Mouse (Mus musculus) thymus, postnatal 25 days (tissue): ENCODE measurements at regions not wholly inside any gene's neighbourhood (a gene's known extent, or its start where the extent isn't known, plus 50 kb on each side); places are given as distances from the start of the nearest gene placed in this dataset.
A peak's percentile ranks its signal among the peaks of the same experiment; 100 is the strongest.

ENCODE experiments used
- DNase-seq: peaks from one replicate; pipeline ENCODE4 v3.0.0; 2022

DNA sequence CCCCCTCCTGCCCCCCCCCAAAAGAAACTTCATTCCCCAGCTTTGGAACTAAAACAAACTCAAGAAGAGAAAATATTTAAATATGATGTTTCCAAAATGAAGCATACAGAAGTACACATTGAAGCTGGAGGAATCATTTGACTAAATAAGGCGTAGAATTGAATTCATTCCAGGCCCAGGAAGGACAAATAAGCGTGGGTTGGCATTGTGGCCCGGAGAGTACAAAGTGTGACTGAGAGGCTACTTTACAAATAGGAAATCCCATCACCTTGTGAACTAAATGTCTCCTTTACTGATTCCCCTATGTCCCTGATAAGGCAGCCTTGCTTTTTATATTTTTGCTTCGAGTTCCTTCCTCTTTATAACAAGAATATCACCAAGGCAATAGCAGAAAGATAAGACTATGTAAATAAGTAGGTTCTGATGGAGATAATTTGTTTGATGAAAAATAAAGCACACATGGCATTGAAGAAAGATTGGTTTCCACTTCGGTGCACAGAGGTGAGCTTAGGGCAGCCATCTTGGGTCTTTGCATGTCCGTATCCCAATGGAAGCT is 176.4 kb upstream of the Mkln1 start:
- no peak for DNase-seq

DNA sequence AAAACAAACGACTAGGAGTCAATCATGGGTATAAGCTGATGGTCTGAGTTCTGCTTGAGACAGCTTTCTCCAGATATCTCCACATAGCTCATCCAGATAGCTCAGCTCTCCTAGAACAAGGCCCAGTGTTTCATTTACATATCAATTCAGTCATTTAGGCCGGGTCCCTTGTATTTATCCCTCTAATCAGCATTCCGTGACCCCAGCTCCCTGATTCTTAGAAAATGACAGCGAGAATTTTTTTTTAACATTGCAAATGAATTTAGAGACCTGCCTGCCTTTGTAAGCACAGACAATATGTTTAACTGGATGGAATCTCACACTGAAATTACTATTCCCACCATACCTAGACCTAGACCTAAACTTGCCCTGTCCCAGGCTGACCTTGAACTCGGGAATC is 171.1 kb upstream of the Mkln1 start:
- DNase-seq = no peak

DNA sequence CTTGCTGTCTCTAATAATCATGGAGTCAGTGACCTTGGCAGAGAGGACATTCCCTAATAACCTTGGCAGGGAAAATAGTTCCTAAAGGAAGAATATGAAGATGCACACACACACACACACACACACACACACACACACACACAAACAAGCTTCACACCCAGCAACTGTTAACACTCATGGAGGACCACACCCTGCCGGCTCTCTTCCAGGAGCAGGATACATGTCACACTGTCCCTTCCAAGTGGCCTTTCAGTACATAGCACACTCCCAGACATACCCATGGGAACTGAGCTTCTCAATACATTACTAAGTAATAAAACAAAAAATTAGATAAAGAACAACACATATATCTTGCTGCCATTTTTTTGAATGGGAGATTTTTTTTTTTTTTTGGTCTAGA is 170.5 kb upstream of the Mkln1 start:
- DNase-seq = no peak

DNA sequence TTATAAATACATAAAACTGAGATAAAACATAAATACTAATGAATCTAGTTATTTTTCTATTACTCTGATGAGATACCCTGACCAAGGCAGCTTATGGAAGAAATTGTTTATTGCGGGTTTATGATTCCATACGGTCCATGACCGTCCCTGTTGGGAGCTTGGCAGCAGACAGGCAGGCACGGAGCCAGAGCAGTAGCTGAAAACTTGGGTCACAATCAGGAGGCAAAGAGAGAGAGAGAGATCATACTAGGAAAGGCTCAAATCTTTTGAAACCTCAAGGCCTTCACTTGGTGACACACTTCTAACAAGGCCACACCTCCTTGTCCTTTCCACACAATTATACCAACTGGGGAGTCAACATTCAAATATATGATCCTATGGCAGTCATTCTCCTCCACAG is 166.7 kb upstream of the Mkln1 start:
- no peak for DNase-seq

DNA sequence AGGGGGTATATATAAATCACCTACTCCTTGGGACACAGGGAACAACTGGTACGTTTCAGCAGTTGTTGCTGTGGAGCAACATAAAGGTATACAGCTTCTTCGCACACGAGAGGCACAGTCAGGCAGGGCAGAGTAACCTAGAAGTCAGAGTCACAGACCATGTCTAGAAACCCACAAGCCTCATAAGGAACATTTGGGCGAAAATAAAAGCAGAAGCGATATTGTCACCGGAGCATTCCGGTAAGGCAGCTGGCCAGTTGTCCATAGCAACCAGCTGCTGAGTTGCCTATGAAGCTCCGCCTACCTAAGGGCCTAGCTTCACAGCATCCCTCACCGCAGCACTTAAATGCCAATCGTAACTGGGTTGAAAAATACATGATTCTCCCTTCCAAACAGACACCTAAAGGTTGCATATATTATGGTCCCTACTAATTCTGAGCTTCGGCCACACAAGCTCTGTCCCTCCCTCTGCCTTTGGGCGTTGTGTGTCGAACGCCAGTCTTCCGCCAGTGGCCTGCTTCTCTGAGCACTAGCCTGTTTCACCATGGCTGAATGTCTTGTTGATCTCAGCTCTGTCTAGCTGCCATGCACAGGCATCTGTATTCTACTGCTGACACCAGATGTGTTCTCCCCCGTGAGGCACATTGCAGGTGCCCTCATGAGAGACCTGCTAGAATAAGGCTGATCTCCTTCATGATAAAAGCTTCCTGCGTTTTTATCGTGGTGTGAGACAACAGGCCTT is 165.1 kb upstream of the Mkln1 start:
- DNase-seq = peak; percentile 36

DNA sequence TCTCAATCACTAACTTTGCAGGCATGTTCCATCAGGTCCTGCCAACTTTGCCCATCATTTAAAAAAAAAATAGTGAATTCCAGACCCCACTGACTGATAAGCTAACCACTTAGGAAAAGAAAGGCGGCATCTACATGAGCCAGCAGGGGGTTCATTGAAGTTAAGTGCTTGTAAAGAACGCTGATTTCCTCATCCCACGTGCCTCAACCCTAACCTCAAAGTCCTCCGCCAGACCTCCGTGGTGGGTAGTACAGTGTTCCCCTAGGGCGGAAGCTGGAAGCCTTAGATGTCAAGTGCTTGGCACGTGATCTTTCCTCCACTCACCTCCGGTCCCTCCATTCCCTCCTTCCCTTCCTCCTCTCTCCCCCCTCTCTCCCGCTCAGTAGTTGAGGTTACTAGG is 158.5 kb upstream of the Mkln1 start:
- DNase-seq = no peak

DNA sequence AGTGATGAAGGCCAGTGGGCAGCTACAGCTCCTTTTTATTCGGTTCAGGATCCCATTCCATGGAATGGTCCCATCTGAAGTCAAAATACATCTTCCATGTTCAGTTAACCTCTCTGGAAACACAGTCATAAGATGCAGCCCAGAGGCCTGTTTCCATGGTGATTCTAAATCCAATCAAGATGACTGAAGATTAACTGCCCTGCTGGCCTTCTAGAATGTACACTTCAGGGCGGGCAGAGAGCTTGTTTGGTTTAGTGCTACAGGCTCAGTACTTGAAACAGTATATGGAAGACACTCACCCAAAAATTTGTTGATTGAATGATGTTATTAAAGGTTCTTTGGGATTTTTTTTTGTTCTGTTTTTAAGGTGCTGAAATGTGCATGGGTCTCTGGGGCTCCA is 148.0 kb upstream of the Mkln1 start:
- no peak for DNase-seq

DNA sequence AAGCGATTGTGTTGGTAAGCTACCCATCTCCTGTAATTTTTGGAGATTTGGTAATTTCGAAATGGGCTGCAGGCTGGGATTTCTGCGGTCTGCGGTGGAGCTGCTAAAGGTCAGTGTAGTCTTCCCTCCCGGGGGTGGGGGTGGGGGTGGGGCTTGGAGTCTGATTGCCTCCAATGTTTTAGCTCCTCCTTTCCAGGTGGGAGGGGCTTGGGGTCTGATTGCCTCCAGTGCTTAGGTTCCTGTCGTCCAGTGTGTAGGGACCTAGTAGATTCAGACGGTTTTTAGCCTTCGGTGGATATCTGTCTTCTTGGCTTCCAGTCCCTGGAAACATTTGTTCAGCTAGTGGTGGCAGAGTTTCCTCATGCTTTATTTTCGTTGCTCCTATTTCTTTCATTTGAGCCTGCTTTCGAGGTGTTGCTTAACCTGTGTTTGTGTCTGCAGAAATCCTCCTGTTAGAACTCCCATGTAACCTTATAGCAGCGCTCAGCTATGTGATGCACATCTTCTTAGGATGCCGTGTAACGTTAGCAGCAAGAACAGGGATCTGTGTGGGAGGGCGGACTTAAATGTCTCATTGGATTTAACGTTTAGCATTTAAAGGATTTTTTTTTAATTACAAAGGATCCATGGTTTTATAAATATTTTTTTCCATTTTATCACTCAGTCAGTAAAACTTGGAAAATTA is 145.1 kb upstream of the Mkln1 start:
- no peak for DNase-seq

DNA sequence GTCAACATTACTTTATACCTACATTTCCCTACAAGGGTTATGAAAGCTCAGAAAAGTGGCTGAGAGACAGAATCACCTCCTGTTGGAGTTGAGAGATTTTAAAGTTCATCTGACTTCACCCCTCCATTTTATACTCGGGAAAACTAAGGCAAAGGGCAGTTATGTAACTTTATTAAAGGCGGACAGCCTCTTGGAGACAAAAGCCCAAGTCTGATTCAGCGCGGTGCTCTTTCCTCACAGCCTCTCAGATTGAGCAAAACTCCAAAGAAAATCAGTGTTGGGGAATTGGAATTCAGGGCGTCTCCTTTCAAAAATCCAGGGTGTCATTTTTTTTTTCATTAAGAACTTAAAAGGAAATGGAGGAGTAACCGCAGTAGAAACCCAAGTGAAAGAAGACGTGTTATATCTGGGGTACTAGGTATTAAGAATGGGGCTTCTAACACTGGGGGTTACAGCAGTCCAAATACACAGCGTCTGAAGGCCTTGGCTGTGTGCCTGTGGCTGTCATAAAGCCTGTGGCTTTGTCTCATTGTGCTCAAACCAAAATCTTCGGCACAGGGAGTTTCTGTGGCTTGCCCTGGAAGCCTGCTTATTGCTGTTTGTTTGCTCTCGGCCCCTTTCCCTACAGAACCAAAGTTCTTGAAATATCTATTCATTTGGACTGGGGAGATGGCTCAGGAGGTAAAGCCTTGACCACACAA is 137.7 kb upstream of the Mkln1 start:
- DNase-seq = no peak

DNA sequence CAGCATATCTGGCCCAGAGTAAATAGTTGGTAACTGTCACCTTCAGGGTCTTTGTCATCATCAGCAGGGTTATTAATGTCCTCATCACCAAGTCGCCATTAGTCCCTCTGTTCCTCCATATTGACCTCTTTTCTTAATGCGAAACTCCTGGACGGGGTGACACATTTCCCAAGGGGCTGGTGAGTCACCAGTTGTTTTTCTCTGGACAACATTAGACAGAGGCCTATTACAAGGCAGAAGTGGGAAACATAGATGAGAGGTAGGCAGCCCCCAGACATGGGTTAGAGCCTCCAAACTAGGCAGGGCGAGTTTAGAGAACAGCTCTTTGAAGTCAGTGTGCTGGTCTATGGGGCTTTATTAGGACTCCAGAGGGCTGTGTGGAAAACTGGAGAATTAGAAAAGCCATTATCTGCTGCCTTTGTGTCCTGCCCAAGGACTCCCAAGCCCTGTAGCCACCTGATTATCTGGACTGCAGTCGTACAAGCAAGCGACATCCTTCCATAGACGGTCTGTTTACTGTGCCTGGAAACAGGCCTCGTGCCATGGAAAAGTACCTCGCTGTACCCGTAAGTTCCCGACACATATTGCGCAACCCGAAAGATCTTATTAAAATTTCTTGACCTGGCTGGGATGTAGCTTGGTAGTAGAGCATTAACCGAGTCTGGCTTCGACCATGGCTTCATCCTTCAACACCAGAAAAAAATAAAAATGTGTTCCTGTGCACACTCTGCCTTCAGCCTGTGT is 136.6 kb upstream of the Mkln1 start:
- DNase-seq = no peak

DNA sequence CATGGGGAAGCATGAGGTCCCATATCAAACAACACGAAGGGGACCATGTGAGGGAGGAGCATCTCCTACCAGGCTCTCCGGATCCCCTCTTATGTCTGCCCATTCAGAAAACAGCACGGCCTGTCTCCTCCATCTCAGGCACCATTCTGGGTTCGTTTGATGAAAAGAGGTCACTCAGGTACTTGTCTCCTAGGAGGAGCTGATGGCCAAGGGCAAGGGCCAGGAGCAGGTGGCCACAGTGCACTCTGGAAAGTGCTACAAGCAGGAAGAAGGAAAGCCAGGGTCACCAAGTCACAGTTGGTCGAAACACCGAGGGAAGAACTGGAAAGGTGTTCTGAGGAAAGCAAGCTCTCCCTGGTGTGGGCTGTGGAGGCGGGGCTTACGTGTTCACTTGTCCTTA is 135.9 kb upstream of the Mkln1 start:
- DNase-seq = no peak

DNA sequence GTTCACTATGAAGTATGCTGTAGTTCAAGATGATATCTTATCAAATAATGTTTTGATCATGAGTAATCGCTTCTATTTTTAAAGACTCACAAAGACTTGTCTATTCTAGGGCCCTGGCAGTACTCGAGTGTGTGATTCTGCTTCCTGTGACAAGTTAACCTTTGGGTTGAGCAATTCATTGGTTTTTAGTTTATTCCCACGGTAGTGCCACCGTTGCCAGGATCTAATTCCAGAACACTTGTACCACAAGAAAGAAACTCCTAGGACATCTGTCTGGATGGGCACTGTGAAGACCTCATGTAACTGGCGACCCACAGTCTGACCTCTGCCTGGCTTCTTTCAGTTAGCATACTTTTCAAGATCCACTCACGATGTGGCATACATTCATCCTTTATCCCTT is 134.7 kb upstream of the Mkln1 start:
- DNase-seq = no peak

DNA sequence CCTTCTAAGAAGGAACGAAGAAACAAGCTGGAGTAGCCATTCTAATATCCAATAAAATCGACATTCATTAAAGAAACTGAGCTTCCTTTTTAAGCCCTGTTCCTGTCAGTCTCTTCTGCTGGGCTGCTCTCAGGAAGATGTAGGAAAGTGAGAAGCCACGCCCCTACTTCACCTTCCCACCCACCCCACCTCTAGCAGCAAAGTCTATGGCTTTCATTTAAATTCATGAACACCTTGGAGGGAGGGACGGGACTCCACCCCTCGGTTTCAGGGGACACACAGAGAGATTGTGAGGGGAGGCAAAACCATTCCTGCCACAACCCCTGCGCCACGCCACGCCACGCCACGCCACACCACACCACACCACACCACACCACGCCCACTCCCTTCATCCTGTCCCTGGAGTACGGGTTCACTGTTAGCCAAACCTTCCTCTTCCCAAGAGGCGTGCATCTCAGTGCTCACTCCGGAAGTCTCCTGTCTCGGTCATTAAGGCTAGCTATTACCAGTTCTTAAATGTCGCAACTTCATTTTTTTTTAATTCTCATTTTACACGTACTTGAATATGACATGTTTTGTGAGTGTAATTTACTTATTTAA is 132.0 kb upstream of the Mkln1 start:
- no peak for DNase-seq

DNA sequence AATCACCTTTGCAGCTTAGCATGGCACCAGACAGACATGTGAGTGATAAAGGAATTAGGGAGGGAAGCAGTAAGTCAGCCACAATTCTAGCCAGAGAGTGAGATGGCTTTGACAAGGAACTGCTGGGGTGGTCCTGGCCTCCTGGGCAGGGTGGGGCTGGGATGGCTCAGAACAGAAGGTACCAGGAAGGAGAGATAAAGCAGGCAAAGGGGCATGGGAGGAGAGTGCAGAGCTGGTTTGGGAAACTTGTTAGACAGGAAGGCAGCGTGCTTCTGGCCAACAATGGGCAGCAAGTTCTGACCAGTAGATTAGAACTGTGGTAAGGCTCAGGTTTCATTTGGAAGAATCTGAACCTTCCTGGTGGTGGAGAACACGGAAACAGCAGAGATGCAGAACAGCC is 130.5 kb upstream of the Mkln1 start:
- no peak for DNase-seq

DNA sequence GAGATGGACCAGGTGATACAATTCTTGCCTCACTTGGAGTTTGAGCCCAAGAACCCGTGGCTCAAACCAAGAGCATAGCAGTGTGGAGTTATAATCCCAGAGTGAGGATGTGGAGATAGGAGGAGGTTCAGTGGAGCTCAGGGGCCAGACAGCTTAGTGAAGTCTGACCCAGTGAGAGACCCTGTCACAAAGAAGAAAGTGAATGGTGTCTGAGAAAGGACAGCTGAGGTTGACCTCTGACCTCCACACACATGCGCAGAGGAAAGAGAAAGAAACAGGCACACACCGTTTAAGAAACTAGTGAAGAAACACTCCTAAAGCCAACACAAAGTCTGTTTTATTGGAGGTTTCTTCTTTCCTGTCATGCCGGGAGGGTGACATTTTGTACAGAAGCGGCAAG is 124.7 kb upstream of the Mkln1 start:
- no peak for DNase-seq

DNA sequence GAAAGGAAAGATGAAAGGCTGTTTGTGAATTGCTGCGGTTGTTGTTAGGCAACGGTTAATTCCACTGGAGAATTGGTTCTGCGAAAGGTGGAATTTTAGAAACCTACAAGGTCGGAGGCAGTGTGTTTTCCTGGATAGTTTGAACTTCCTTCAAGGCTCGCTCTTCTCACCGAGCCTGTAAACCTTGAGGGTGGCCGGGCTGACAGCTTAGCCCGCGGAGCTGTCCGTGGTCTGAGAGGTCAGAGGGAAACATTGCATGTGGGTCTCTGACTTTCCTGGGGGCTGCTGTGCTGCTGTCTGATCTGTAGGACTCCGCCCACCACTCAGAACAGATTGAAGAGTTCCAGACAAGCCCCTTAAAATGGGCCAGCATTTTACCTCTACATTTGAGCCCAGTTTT is 124.3 kb upstream of the Mkln1 start:
- no peak for DNase-seq

DNA sequence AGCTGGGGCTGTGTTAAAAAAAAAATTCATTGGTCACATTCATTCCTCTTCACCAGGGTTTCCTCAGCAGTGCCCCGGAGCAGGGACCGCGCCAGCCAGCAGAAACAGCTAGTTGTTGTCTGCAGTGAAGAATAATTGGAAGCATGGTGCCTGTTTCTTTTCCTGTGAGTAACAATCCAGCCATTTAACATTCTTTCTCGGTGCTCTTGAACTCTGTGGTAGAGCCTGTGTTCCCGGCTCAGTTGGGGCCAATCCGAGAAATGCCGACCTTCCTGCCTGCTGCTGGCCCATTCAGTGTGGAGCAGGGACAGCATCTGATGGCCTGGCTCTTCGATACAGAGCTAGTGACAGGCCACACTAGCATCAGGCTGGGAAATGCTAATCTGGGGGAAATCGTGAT is 120.7 kb upstream of the Mkln1 start:
- no peak for DNase-seq

DNA sequence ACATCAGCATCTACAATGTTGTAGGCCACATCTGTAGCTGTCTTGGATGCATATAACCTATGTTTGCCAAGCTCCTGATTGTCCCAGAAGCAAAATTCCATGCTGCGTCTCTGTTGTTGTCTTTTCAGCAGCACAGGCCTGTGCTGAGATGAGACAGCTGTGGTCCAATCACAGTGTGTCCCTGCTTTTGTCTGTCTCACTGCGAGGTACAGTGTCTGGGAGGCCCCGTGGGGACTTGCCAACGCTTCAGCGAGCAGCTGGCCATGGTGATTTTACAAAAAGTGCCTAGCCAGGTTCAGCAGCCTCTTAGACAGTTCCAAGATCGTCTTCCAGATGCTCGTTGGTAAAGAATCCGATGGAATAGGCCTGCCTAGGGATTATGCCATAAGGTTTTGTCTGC is 114.6 kb upstream of the Mkln1 start:
- DNase-seq = no peak

DNA sequence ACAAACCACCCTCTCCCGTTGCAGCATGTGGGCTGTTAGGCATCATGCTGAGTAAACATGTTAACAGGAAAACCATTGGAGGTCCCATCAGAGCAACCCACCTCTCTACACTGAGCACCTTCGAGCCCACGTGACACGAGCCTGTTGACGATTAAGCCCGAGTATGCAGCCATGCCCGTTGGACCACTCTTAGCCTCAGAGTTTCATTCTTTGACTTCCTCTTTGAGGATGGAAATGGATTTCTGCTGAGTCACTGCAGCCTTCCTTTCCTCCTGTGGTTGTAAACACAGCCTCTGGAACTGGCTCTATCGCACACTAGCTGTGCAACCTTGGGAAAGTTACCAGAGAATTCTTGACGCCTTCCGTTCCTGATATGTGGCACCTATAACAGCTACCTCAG is 114.1 kb upstream of the Mkln1 start:
- no peak for DNase-seq

DNA sequence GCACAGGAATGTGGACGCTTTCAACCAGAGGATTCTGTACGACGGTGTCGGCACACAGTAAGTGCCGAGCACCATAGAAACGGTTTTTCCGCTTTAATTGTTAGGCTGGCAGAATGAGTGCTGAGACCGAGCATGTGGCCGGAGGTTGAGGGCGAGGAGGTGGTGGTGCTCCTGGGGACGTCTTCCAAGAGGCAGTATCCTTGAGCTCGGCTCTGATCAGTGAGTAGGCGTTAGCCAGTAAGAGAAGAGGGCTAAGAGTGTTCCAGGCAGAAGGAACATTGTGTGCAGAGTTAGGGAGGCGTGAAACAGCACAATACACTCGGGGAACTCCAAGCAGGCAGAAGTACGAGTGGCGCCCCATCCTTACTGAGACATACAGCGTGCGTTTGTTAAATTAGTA is 113.5 kb upstream of the Mkln1 start:
- no peak for DNase-seq

DNA sequence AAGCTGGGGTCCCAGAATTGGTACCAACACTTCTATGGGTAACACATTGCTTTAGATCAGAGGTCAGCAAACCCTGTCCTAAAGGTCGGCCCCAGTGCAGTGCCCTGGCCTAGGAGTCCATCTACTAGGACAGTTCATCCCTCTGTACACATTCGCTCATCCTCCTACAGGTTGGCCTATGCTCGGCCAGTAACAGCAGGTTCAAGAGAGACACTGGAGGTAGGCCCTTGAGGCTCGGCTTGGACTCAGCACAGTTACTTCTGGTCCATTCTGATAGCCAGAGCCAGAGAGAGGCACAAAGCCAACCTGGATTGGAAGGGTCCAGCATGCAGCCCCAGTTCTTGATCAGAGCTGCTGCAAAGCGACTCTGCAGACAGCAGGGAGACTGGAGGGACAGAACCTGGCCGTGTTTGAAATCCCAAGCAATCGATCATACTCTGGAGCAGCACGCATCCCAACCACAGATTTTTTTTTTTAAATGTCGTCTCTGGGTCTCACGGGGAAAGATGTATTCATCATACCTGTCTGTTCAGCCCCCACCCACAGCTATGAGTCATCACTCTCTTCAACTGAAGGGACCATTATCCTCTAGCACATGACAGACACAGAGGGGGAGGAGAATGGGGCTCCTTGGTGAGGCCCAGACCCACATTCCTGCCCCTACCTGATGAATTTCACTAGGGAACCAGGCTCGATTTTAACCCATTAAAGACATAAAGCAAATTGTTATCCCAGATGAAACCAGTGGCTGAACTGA is 112.4 kb upstream of the Mkln1 start:
- no peak for DNase-seq

DNA sequence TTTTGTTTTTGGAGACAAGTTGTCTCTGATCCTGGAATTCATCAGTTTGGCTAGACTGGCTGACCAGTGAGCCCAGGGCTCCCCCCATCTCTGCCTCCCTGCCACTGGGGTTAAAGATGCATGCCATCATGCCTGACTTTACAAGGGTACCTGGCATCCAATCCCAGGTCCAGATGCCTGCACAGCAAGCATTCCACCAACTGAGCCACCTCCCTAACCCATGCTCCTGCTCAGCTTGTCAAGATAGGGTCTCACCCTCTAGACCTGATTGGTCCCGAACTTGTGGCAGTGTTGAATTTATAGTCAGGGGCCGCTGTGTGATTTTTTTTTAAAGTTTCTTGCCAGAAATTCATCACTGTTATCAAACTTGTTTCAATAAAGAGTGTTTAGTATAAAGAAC is 111.4 kb upstream of the Mkln1 start:
- DNase-seq = no peak
